Mouse (Mus musculus) heart, embryonic 14.5 days (tissue): ENCODE measurements around the gene Cetn3. TPM values are rescaled to one million over a fixed set of nuclear protein-coding genes. Genes with fewer than 3 reads are reported as not detected.
A peak's percentile ranks its signal among the peaks of the same experiment; 100 is the strongest.

Source experiments
- ATAC-seq: fragments of 200-750 bp; cut with Nextera tagmentation; 2 replicates; pipeline ENCODE4 v1.8.0; 2017; ENCODE audit warnings: low read depth, moderate TSS enrichment; ENCODE audit not compliant: insufficient number of reproducible peaks, insufficient read depth, low FRiP score
- H3K27ac ChIP-seq, 2 experiments: fragments of 200-500 bp in 1 of 2; fragments of 300-500 bp in 1 of 2; sonication (generic) in 1 of 2; replicated peaks in 1 of 2; 2 replicates each; pipeline ENCODE4 v1.5.1; 2012 to 2014; ENCODE audit warnings: low read depth in 2 of 2, low read length in 2 of 2, control low read depth in 1 of 2, mild to moderate bottlenecking in 1 of 2, mixed read lengths in 1 of 2; ENCODE audit not compliant: control insufficient read depth in 1 of 2, insufficient read depth in 1 of 2
- H3K27me3 ChIP-seq: fragments of 300-500 bp; sonication (generic); 2 replicates; pipeline ENCODE4 v1.6.1; 2014; ENCODE audit warnings: mild to moderate bottlenecking, low read length, control low read depth; ENCODE audit not compliant: control insufficient read depth, insufficient read depth
- H3K36me3 ChIP-seq: fragments of 300-500 bp; sonication (generic); 2 replicates; pipeline ENCODE4 v1.6.1; 2014; ENCODE audit warnings: mild to moderate bottlenecking, control low read depth, low read length, mixed read lengths; ENCODE audit not compliant: control insufficient read depth, insufficient read depth
- H3K4me1 ChIP-seq, 2 experiments: fragments of 200-500 bp in 1 of 2; fragments of 300-500 bp in 1 of 2; sonication (generic) in 1 of 2; 2 replicates each; pipeline ENCODE4 v1.6.1; 2012 to 2014; ENCODE audit warnings: low read length in 2 of 2, control low read depth in 1 of 2, mixed read lengths in 1 of 2; ENCODE audit not compliant: control insufficient read depth in 2 of 2, insufficient read depth in 2 of 2
- H3K4me2 ChIP-seq: fragments of 300-500 bp; sonication (generic); 2 replicates; pipeline ENCODE4 v1.6.1; 2014; ENCODE audit warnings: mild to moderate bottlenecking, low read length
- H3K4me3 ChIP-seq, 2 experiments: fragments of 200-500 bp in 1 of 2; fragments of 300-500 bp in 1 of 2; sonication (generic) in 1 of 2; 2 replicates each; pipeline ENCODE4 v1.5.1; 2012 to 2014; ENCODE audit warnings: low read length in 2 of 2, mild to moderate bottlenecking in 2 of 2, control low read depth in 1 of 2, low read depth in 1 of 2, moderate library complexity in 1 of 2; ENCODE audit not compliant: control insufficient read depth in 1 of 2, insufficient read depth in 1 of 2
- H3K9ac ChIP-seq: fragments of 300-500 bp; sonication (generic); 2 replicates; pipeline ENCODE4 v1.6.1; 2014; ENCODE audit warnings: mild to moderate bottlenecking, low read length
- H3K9me3 ChIP-seq: fragments of 300-500 bp; sonication (generic); 2 replicates; pipeline ENCODE4 v1.6.1; 2016; ENCODE audit warnings: low read length, control low read depth; ENCODE audit not compliant: control insufficient read depth
- WGBS: fragments of 180-500 bp; shearing (Covaris S2); extraction: QIAGEN DNeasy Blood & Tissue Kit; methylation state at CpG from one replicate; pipeline ENCODE4 v1.1.7; 2014; 5-methylcytosine and 5-hydroxymethylcytosine counted together
- polyA plus RNA-seq: library from polyadenylated mRNA; unstranded; fragments of >200 nt; fragmentation: Nextera tagmentation; extraction: Ambion mirVana; gene quantifications from 2 replicates; pipeline ENCODE4 v1.2.1, GENCODE M21; 2014

Cetn3 gene
- 226 and 231 TPM in 2 replicates for polyA plus RNA-seq

- peaks cover 24% of the 10 kb centered on the region for H3K36me3 ChIP-seq
- H3K4me2 ChIP-seq, result peak within 1 kb of the TSS; percentile 68
- no peaks in the 10 kb centered on the region for H3K27me3 ChIP-seq
- ATAC-seq, result peak; percentile 90
- peaks cover 3 to 12% of the 10 kb centered on the region in 2 experiments for H3K4me1 ChIP-seq
- H3K9ac ChIP-seq, result peak within 1 kb of the TSS; percentile 94
- peak within 1 kb of the TSS; percentile 98 for H3K27ac ChIP-seq
- peak within 1 kb of the TSS; percentile 75 to 92 for H3K4me3 ChIP-seq
- no peaks in the 10 kb centered on the region for H3K9me3 ChIP-seq
- under 1% methylated on average over 29 of the region's 29 CpGs for whole genome bisulfite sequencing
Observed at GRCm38 (mm10) chr13:81782971-81783404, at the start of gene Cetn3. Cetn3 (plus strand) TSS chr13:81783077.

GRCm38 (mm10) chr13:81736606-81737005 is 46.3 kb upstream of the Cetn3 start:
- Histone ChIP-seq H3K9ac (no peak overlapping the region), H3K9me3 (no peaks in the 10 kb centered on the region), H3K4me1 (no peaks in the 10 kb centered on the region), H3K27ac (no peak overlapping the region), H3K36me3 (no peaks in the 10 kb centered on the region), H3K4me3 (no peak overlapping the region), H3K4me2 (no peak overlapping the region), H3K27me3 (no peaks in the 10 kb centered on the region)
- 85% methylated on average over 5 of the region's 5 CpGs for WGBS
- ATAC-seq, result no peak

- no peak overlapping the region for H3K27ac ChIP-seq
- no peak overlapping the region for H3K4me3 ChIP-seq
- H3K9me3 ChIP-seq, result no peaks in the 10 kb centered on the region
- ATAC-seq, result no peak
- no peak overlapping the region for H3K9ac ChIP-seq
- no peaks in the 10 kb centered on the region for H3K36me3 ChIP-seq
- no peaks in the 10 kb centered on the region for H3K4me1 ChIP-seq
- WGBS, result 36% methylated on average over 3 of the region's 3 CpGs
- no peak overlapping the region for H3K4me2 ChIP-seq
- H3K27me3 ChIP-seq, result no peaks in the 10 kb centered on the region
Observed at GRCm38 (mm10) chr13:81740898-81741297, 42.0 kb upstream of the Cetn3 start.

GRCm38 (mm10) chr13:81743391-81744091 is 39.3 kb upstream of the Cetn3 start:
- H3K4me2 ChIP-seq, result no peak overlapping the region
- WGBS, result 49% methylated on average over 9 of the region's 10 CpGs
- no peak for ATAC-seq
- H3K9me3 ChIP-seq, result 0 out of 2 replicates have a peak, but pooled peaks cover 3% of the 10 kb centered on the region
- no peak overlapping the region for H3K9ac ChIP-seq
- H3K27ac ChIP-seq, result no peak overlapping the region
- no peaks in the 10 kb centered on the region for H3K4me1 ChIP-seq
- no peaks in the 10 kb centered on the region for H3K36me3 ChIP-seq
- no peak overlapping the region for H3K4me3 ChIP-seq
- no peaks in the 10 kb centered on the region for H3K27me3 ChIP-seq

- WGBS, result 41% methylated on average over 2 of the region's 2 CpGs
- no peaks in the 10 kb centered on the region for H3K36me3 ChIP-seq
- H3K9ac ChIP-seq, result no peak overlapping the region
- no peak overlapping the region for H3K4me3 ChIP-seq
- H3K27ac ChIP-seq, result no peak overlapping the region
- H3K4me2 ChIP-seq, result no peak overlapping the region
- H3K27me3 ChIP-seq, result no peaks in the 10 kb centered on the region
- no peaks in the 10 kb centered on the region for H3K4me1 ChIP-seq
- H3K9me3 ChIP-seq, result 0 out of 2 replicates have a peak, but pooled peaks cover 3% of the 10 kb centered on the region
- ATAC-seq, result no peak
Observed at GRCm38 (mm10) chr13:81744092-81744396, 38.8 kb upstream of the Cetn3 start.

- H3K9me3 ChIP-seq, result no peaks in the 10 kb centered on the region
- H3K4me1 ChIP-seq, result no peaks in the 10 kb centered on the region
- H3K27me3 ChIP-seq, result no peaks in the 10 kb centered on the region
- H3K36me3 ChIP-seq, result no peaks in the 10 kb centered on the region
- H3K4me2 ChIP-seq, result no peak overlapping the region
- H3K9ac ChIP-seq, result no peak overlapping the region
- ATAC-seq, result 0 out of 2 replicates have a peak, but pooled peaks have one; percentile 61
- H3K27ac ChIP-seq, result 0 out of 4 replicates have a peak overlapping the region, but pooled peaks of 1 of the 2 experiments have one; percentile 52
- H3K4me3 ChIP-seq, result no peak overlapping the region
Observed at GRCm38 (mm10) chr13:81754878-81755277, 28.0 kb upstream of the Cetn3 start.

GRCm38 (mm10) chr13:81755324-81755723 is 27.6 kb upstream of the Cetn3 start:
- ATAC-seq, result no peak
- no peaks in the 10 kb centered on the region for H3K4me1 ChIP-seq
- H3K9me3 ChIP-seq, result no peaks in the 10 kb centered on the region
- 91% methylated on average over 1 of the region's 1 CpGs for WGBS
- no peak overlapping the region for H3K9ac ChIP-seq
- no peak overlapping the region for H3K4me3 ChIP-seq
- H3K27me3 ChIP-seq, result no peaks in the 10 kb centered on the region
- H3K27ac ChIP-seq, result 0 out of 4 replicates have a peak overlapping the region, but pooled peaks of 1 of the 2 experiments have one; percentile 33
- no peaks in the 10 kb centered on the region for H3K36me3 ChIP-seq
- H3K4me2 ChIP-seq, result no peak overlapping the region
